Mouse (Mus musculus): ENCODE results near the gene Grhpr. TPM values are rescaled to one million over a fixed set of nuclear protein-coding genes. Genes with fewer than 3 reads are reported as not detected.
"Not testable (repeated sequence)": the region's sequence is repeated elsewhere in the genome, so short reads cannot be mapped to it uniquely, and the experiment has no call there.

Grhpr gene
- total RNA-seq, 2 experiments from 2014 or later: 2.8 to 7.0 TPM

GRCm38 (mm10) chr4:45013031-45013431 is 31.8 kb downstream of the Grhpr start:
- ATAC-seq (ENCODE audit: poor library complexity, severe bottlenecking): peak; percentile 22

- ATAC-seq (ENCODE audit: poor library complexity, severe bottlenecking): no peak
Measured at GRCm38 (mm10) chr4:45013537-45013936, 32.3 kb downstream of the Grhpr start.

GRCm38 (mm10) chr4:45015615-45016014 is 34.4 kb downstream of the Grhpr start:
- ATAC-seq (ENCODE audit: poor library complexity, severe bottlenecking): no peak

GRCm38 (mm10) chr4:45018452-45018980 is 37.3 kb downstream of the Grhpr start, which contains the start of gene Polr1e:
Polr1e (plus strand) TSS chr4:45018583.
- ATAC-seq (ENCODE audit: poor library complexity, severe bottlenecking): peak; percentile 94

- peak; percentile 4; the same call in 1 of the 2 replicates for ATAC-seq (ENCODE audit: poor library complexity, severe bottlenecking)
Measured at GRCm38 (mm10) chr4:45019009-45019408, 37.8 kb downstream of the Grhpr start.

GRCm38 (mm10) chr4:45026459-45026858 is 45.3 kb downstream of the Grhpr start:
- ATAC-seq (ENCODE audit: poor library complexity, severe bottlenecking): no peak

GRCm38 (mm10) chr4:45032586-45032985 is 51.4 kb downstream of the Grhpr start:
- ATAC-seq (ENCODE audit: poor library complexity, severe bottlenecking): no peak

GRCm38 (mm10) chr4:45034693-45035628 is 53.8 kb downstream of the Grhpr start:
- ATAC-seq (ENCODE audit: poor library complexity, severe bottlenecking): no peak

- ATAC-seq (ENCODE audit: poor library complexity, severe bottlenecking): peak; percentile 57; the same call in 1 of the 2 replicates
Measured at GRCm38 (mm10) chr4:45036048-45036447, 54.9 kb downstream of the Grhpr start.

GRCm38 (mm10) chr4:45036571-45036970 is 55.4 kb downstream of the Grhpr start:
- no peak for ATAC-seq (ENCODE audit: poor library complexity, severe bottlenecking)

GRCm38 (mm10) chr4:45037455-45038410 is 56.5 kb downstream of the Grhpr start:
- no peak for ATAC-seq (ENCODE audit: poor library complexity, severe bottlenecking)

- not testable (repeated sequence) for ATAC-seq (ENCODE audit: poor library complexity, severe bottlenecking)
Measured at GRCm38 (mm10) chr4:45038879-45039278, 57.7 kb downstream of the Grhpr start.

- ATAC-seq (ENCODE audit: poor library complexity, severe bottlenecking): not testable (repeated sequence)
Measured at GRCm38 (mm10) chr4:45039546-45039945, 58.4 kb downstream of the Grhpr start.

Other genes starting within 250 kb of the Grhpr start
- gene Zcchc7, start 225.5 kb upstream of the Grhpr start, total RNA-seq (2015): 30.9 and 37.4 TPM in 2 replicates
- 107 and 113 TPM in 2 replicates for gene Zcchc7, start 225.5 kb upstream of the Grhpr start, total RNA-seq (2017)
- gene Zbtb5, start 31.0 kb downstream of the Grhpr start, total RNA-seq (2015): 5.6 and 8.0 TPM in 2 replicates
- 9.0 TPM in 2 replicates for gene Zbtb5, start 31.0 kb downstream of the Grhpr start, total RNA-seq (2017)
- gene Polr1e, start 37.2 kb downstream of the Grhpr start, total RNA-seq (2015): 25.3 and 25.9 TPM in 2 replicates
- gene Polr1e, start 37.2 kb downstream of the Grhpr start, total RNA-seq (2017): 21.0 and 24.3 TPM in 2 replicates
- 3.4 and 4.4 TPM in 2 replicates for gene Fbxo10, start 103.2 kb downstream of the Grhpr start, total RNA-seq (2015)
- gene Fbxo10, start 103.2 kb downstream of the Grhpr start, total RNA-seq (2017): 4.5 and 5.4 TPM in 2 replicates
- 97.0 and 98.6 TPM in 2 replicates for gene Tomm5, start 126.7 kb downstream of the Grhpr start, total RNA-seq (2015)
- 94.3 and 112 TPM in 2 replicates for gene Tomm5, start 126.7 kb downstream of the Grhpr start, total RNA-seq (2017)
- not detected in 2 replicates for gene Frmpd1, start 203.5 kb downstream of the Grhpr start, total RNA-seq (2015)
- not detected in 2 replicates for gene Frmpd1, start 203.5 kb downstream of the Grhpr start, total RNA-seq (2017)